In the genomic region with DNA sequence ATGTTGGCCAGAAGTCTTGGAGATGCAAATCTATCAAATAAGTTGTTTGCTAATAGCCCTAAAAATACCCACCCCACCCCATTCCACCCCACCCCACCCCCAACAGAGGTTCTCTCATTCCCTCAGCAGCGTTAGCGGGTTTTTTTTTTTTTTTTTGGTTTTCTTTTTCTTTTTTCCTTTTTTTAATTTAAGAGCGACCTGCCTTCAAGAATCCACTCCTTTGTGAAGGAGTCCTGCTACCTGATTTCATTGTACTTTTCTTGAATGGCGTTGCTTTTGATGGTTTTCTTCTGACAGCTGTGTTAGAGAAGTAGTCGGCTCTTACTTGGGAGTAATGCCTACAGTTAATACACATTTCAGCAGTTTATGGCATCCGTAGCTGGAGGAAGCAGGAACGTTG, we compare ENCODE assay signal across 7 mouse cellular contexts. TPM values are rescaled to one million over a fixed set of nuclear protein-coding genes. Genes with fewer than 3 reads are reported as not detected.
DNase-seq lines count a peak whose midpoint lies in the region; ATAC-seq lines count a peak whose summit lies in the region.

No protein-coding gene starts in this region.

- no peak for ATAC-seq in megakaryocyte, adult 5-6 weeks (ENCODE audit: poor library complexity, severe bottlenecking)
- no peak for ATAC-seq in forebrain, embryonic 12.5 days (ENCODE audit: low FRiP score)
- ATAC-seq in stomach, embryonic 16.5 days (ENCODE audit: insufficient read depth, low FRiP score): no peak

- H3K36me3 ChIP-seq in megakaryocyte, embryonic 14.5 days (replicated peaks; ENCODE audit: low read length): peaks cover 5% of the 10 kb centered on the region
- H3K36me3 ChIP-seq in forebrain, embryonic 12.5 days (replicated peaks): no peaks in the 10 kb centered on the region
- H3K36me3 ChIP-seq in stomach, embryonic 16.5 days (ENCODE audit: control insufficient read depth, insufficient read depth, low read length): no peaks in the 10 kb centered on the region

- H3K9me3 ChIP-seq in megakaryocyte, embryonic 14.5 days: no peaks in the 10 kb centered on the region
- no peaks in the 10 kb centered on the region for H3K9me3 ChIP-seq in forebrain, embryonic 12.5 days
- H3K9me3 ChIP-seq in stomach, embryonic 16.5 days (replicated peaks; ENCODE audit: control insufficient read depth, low read length): no peaks in the 10 kb centered on the region

- WGBS in forebrain, embryonic 12.5 days: 32% methylated on average over 7 of the region's 7 CpGs
- WGBS in stomach, embryonic 16.5 days: 20% methylated on average over 7 of the region's 7 CpGs

- peak overlapping the region; percentile 84 for H3K9ac ChIP-seq in forebrain, embryonic 12.5 days
- peak overlapping the region; percentile 87 for H3K9ac ChIP-seq in stomach, embryonic 16.5 days (ENCODE audit: low read length)

- peak; percentile 33 for DNase-seq in liver
- DNase-seq in adrenal gland, postnatal 25 days: no peak
- no peak for DNase-seq in spleen, adult 18-20 months

- peak overlapping the region; percentile 86 for H3K4me2 ChIP-seq in forebrain, embryonic 12.5 days
- H3K4me2 ChIP-seq in stomach, embryonic 16.5 days (ENCODE audit: low read depth, low read length): peak overlapping the region; percentile 76

- H3K27me3 ChIP-seq in megakaryocyte, embryonic 14.5 days (replicated peaks): no peaks in the 10 kb centered on the region
- H3K27me3 ChIP-seq in forebrain, embryonic 12.5 days: no peaks in the 10 kb centered on the region
- H3K27me3 ChIP-seq in stomach, embryonic 16.5 days (ENCODE audit: control insufficient read depth, insufficient read depth, low read length): no peaks in the 10 kb centered on the region

- 0 out of 2 replicates have a peak overlapping the region, but pooled peaks have one; percentile 90 for H3K27ac ChIP-seq in forebrain, embryonic 12.5 days
- H3K27ac ChIP-seq in stomach, embryonic 16.5 days (ENCODE audit: low read length): no peak overlapping the region

- peaks cover 59% of the 10 kb centered on the region for H3K4me1 ChIP-seq in megakaryocyte, embryonic 14.5 days
- peaks cover 31% of the 10 kb centered on the region for H3K4me1 ChIP-seq in forebrain, embryonic 12.5 days
- H3K4me1 ChIP-seq in stomach, embryonic 16.5 days (ENCODE audit: control insufficient read depth, insufficient read depth, low read length): peaks cover 15% of the 10 kb centered on the region

- H3K4me3 ChIP-seq in megakaryocyte, embryonic 14.5 days (replicated peaks): peak overlapping the region; percentile 99
- peak overlapping the region; percentile 85 for H3K4me3 ChIP-seq in forebrain, embryonic 12.5 days (replicated peaks)
- peak overlapping the region; percentile 96 for H3K4me3 ChIP-seq in stomach, embryonic 16.5 days (replicated peaks; ENCODE audit: low read length)

RNA-seq across cellular contexts. Expression of a gene that starts 1.0 kb away (rescaled TPM):
- polyA plus RNA-seq in megakaryocyte, embryonic 14.5 days (2012; ENCODE audit: insufficient read depth, low replicate concordance): 40.4 and 184 TPM in 2 replicates
- total RNA-seq in megakaryocyte, adult 5-6 weeks (2015): 19.5 and 25.3 TPM in 2 replicates
- 11.5 and 14.0 TPM in 2 replicates for total RNA-seq in megakaryocyte, adult 5-6 weeks (2017)
- 35.9 and 36.7 TPM in 2 replicates for polyA plus RNA-seq in forebrain, embryonic 12.5 days (2016; fragmentation: Nextera tagmentation; extraction: Ambion mirVana)
- polyA plus RNA-seq in stomach, embryonic 16.5 days (2015; fragmentation: Nextera tagmentation; extraction: Ambion mirVana): 42.7 and 51.6 TPM in 2 replicates
- 58.4 and 59.2 TPM in 2 replicates for total RNA-seq in adrenal gland, postnatal 25 days (2021)

RNA-seq across cellular contexts. Expression of a gene that starts 4.3 kb away (rescaled TPM):
- 2.2 and 7.0 TPM in 2 replicates for polyA plus RNA-seq in megakaryocyte, embryonic 14.5 days (2012; ENCODE audit: insufficient read depth, low replicate concordance)
- total RNA-seq in megakaryocyte, adult 5-6 weeks (2015): 16.6 and 19.9 TPM in 2 replicates
- 34.5 and 36.5 TPM in 2 replicates for total RNA-seq in megakaryocyte, adult 5-6 weeks (2017)
- 102 and 113 TPM in 2 replicates for polyA plus RNA-seq in forebrain, embryonic 12.5 days (2016; fragmentation: Nextera tagmentation; extraction: Ambion mirVana)
- polyA plus RNA-seq in stomach, embryonic 16.5 days (2015; fragmentation: Nextera tagmentation; extraction: Ambion mirVana): 68.8 and 71.5 TPM in 2 replicates
- 63.3 and 88.0 TPM in 2 replicates for total RNA-seq in adrenal gland, postnatal 25 days (2021)

RNA-seq across cellular contexts. Expression of a gene that starts 46.1 kb away (rescaled TPM):
- 4.6 and 45.2 TPM in 2 replicates for polyA plus RNA-seq in megakaryocyte, embryonic 14.5 days (2012; ENCODE audit: insufficient read depth, low replicate concordance)
- total RNA-seq in megakaryocyte, adult 5-6 weeks (2015): 89.6 and 94.6 TPM in 2 replicates
- total RNA-seq in megakaryocyte, adult 5-6 weeks (2017): 78.7 and 94.6 TPM in 2 replicates
- 241 and 246 TPM in 2 replicates for polyA plus RNA-seq in forebrain, embryonic 12.5 days (2016; fragmentation: Nextera tagmentation; extraction: Ambion mirVana)
- 196 and 210 TPM in 2 replicates for polyA plus RNA-seq in stomach, embryonic 16.5 days (2015; fragmentation: Nextera tagmentation; extraction: Ambion mirVana)
- 77.9 and 86.1 TPM in 2 replicates for total RNA-seq in adrenal gland, postnatal 25 days (2021)

RNA-seq across cellular contexts. Expression of a gene that starts 48.1 kb away (rescaled TPM):
- 0.46 TPM in 1 of 2 replicates, not detected in the other for polyA plus RNA-seq in megakaryocyte, embryonic 14.5 days (2012; ENCODE audit: insufficient read depth, low replicate concordance)
- 8.3 and 11.1 TPM in 2 replicates for total RNA-seq in megakaryocyte, adult 5-6 weeks (2015)
- 22.1 and 26.3 TPM in 2 replicates for total RNA-seq in megakaryocyte, adult 5-6 weeks (2017)
- 19.4 and 20.9 TPM in 2 replicates for polyA plus RNA-seq in forebrain, embryonic 12.5 days (2016; fragmentation: Nextera tagmentation; extraction: Ambion mirVana)
- polyA plus RNA-seq in stomach, embryonic 16.5 days (2015; fragmentation: Nextera tagmentation; extraction: Ambion mirVana): 19.1 and 20.1 TPM in 2 replicates
- 15.0 and 20.0 TPM in 2 replicates for total RNA-seq in adrenal gland, postnatal 25 days (2021)
